Mouse (Mus musculus) myocyte (in vitro differentiated cells): ENCODE measurements around the gene Dlgap5. TPM values are rescaled to one million over a fixed set of nuclear protein-coding genes. Genes with fewer than 3 reads are reported as not detected.
A peak's percentile ranks its signal among the peaks of the same experiment; 100 is the strongest.

Source experiments
- H3K27me3 ChIP-seq: one replicate; pipeline ENCODE4 v1.6.1; 2011; ENCODE audit not compliant: control insufficient read depth, insufficient read depth, insufficient read length
- H3K36me3 ChIP-seq: one replicate; pipeline ENCODE4 v1.6.1; 2011; ENCODE audit not compliant: control insufficient read depth, insufficient read depth
- H3K4me2 ChIP-seq: one replicate; pipeline ENCODE4 v1.6.1; 2011; ENCODE audit warnings: low read depth, control low read depth
- H3K4me3 ChIP-seq: one replicate; pipeline ENCODE4 v1.5.1; 2011; ENCODE audit warnings: mild to moderate bottlenecking, control low read depth, moderate library complexity
- H3K79me2 ChIP-seq: one replicate; pipeline ENCODE4 v1.6.1; 2011; ENCODE audit not compliant: control insufficient read depth, insufficient read depth
- H3ac ChIP-seq: one replicate; pipeline ENCODE4 v1.6.1; 2011; ENCODE audit not compliant: control insufficient read depth, insufficient read length
- CEBPB ChIP-seq: IDR thresholded peaks from 2 replicates; pipeline ENCODE4 v1.6.1; 2011; ENCODE audit warnings: mild to moderate bottlenecking, moderate library complexity; ENCODE audit not compliant: poor library complexity, insufficient read depth, severe bottlenecking
- E2F4 ChIP-seq: IDR thresholded peaks from one replicate; pipeline ENCODE4 v1.6.1; 2011; ENCODE audit warnings: mild to moderate bottlenecking, control low read depth, moderate library complexity; ENCODE audit not compliant: insufficient read depth
- MAX ChIP-seq: IDR thresholded peaks from one replicate; pipeline ENCODE4 v1.6.1; 2011; ENCODE audit warnings: low read depth, mild to moderate bottlenecking, control low read depth
- MYOD1 ChIP-seq, 3 experiments: IDR thresholded peaks; one replicate each; pipeline ENCODE4 v1.6.1; 2011; ENCODE audit warnings: control low read depth in 2 of 3, low read depth in 2 of 3, mild to moderate bottlenecking in 2 of 3, moderate library complexity in 1 of 3; ENCODE audit not compliant: insufficient read length in 2 of 3, control insufficient read depth in 1 of 3
- MYOG ChIP-seq, 3 experiments: IDR thresholded peaks; one replicate each; pipeline ENCODE4 v1.6.1; 2011; ENCODE audit warnings: control low read depth in 2 of 3, low read depth in 2 of 3, mild to moderate bottlenecking in 2 of 3; ENCODE audit not compliant: insufficient read length in 2 of 3, control insufficient read depth in 1 of 3, insufficient read depth in 1 of 3
- POLR2A ChIP-seq: IDR thresholded peaks from one replicate; pipeline ENCODE4 v1.6.1; 2011; ENCODE audit warnings: low read depth, mild to moderate bottlenecking, control low read depth, moderate library complexity; ENCODE audit not compliant: insufficient read length
- POLR2AphosphoS2 ChIP-seq: IDR thresholded peaks from one replicate; pipeline ENCODE4 v1.6.1; 2011; ENCODE audit warnings: low read depth, control low read depth; ENCODE audit not compliant: insufficient read length
- REST ChIP-seq: IDR thresholded peaks from one replicate; pipeline ENCODE4 v1.6.1; 2011; ENCODE audit warnings: mild to moderate bottlenecking, control low read depth, moderate library complexity; ENCODE audit not compliant: insufficient read depth, insufficient read length
- SRF ChIP-seq: IDR thresholded peaks from one replicate; pipeline ENCODE4 v1.6.1; 2011; ENCODE audit warnings: low read depth; ENCODE audit not compliant: control insufficient read depth, insufficient read length
- TCF12 ChIP-seq: IDR thresholded peaks from one replicate; pipeline ENCODE4 v1.6.1; 2011; ENCODE audit warnings: mild to moderate bottlenecking, control low read depth; ENCODE audit not compliant: poor library complexity, insufficient read depth, severe bottlenecking
- TCF3 ChIP-seq: IDR thresholded peaks from one replicate; pipeline ENCODE4 v1.6.1; 2011; ENCODE audit warnings: low read depth, control low read depth; ENCODE audit not compliant: insufficient read length
- USF1 ChIP-seq: IDR thresholded peaks from one replicate; pipeline ENCODE4 v1.6.1; 2011; ENCODE audit warnings: low read depth, mild to moderate bottlenecking, control low read depth, moderate library complexity
- polyA plus RNA-seq: library from polyadenylated mRNA; unstranded; fragments of >200 nt; fragmentation: generic; extraction: Trizol; gene quantifications from one replicate; pipeline ENCODE4 v1.2.1, GENCODE M21; 2012; ENCODE audit warnings: missing spikeins

Gene Dlgap5
- polyA plus RNA-seq, 1 experiment: 16.3 TPM

- no peaks in the 10 kb centered on the region for H3K27me3 ChIP-seq
- peaks cover 21% of the 10 kb centered on the region for H3K79me2 ChIP-seq
- no peak overlapping the region for H3K4me2 ChIP-seq
- no peak overlapping the region for H3K4me3 ChIP-seq
- TF ChIP-seq SRF (no peak), POLR2AphosphoS2 (peak; percentile 41)
- H3K36me3 ChIP-seq: peaks cover 59% of the 10 kb centered on the region
- H3ac ChIP-seq: no peak overlapping the region
Observed at GRCm38 (mm10) chr14:47383911-47384310, 34.3 kb downstream of the Dlgap5 start.

- Histone ChIP-seq H3ac (no peak overlapping the region), H3K4me2 (no peak overlapping the region), H3K4me3 (no peak overlapping the region), H3K36me3 (peaks cover 30% of the 10 kb centered on the region), H3K27me3 (no peaks in the 10 kb centered on the region), H3K79me2 (peaks cover 67% of the 10 kb centered on the region)
- TF ChIP-seq MYOD1 (IDR thresholded peaks at IDR 0.05; ENCODE audit: control insufficient read depth in 1 of 3, insufficient read length in 2 of 3, low read depth in 2 of 3) (no peak), TCF3 (no peak), TCF12 (no peak), USF1 (no peak), POLR2AphosphoS2 (no peak), POLR2A (no peak), CEBPB (no peak), SRF (no peak), MAX (no peak), MYOG (IDR thresholded peaks at IDR 0.05; ENCODE audit: control insufficient read depth in 1 of 3, insufficient read depth in 1 of 3, insufficient read length in 2 of 3, low read depth in 2 of 3) (no peak), E2F4 (no peak), REST (no peak)
Observed at GRCm38 (mm10) chr14:47378336-47378735, 39.9 kb downstream of the Dlgap5 start.

GRCm38 (mm10) chr14:47376526-47376925, 41.7 kb downstream of the Dlgap5 start:
- H3K4me3 ChIP-seq: peak overlapping the region; percentile 62
- H3K4me2 ChIP-seq: peak overlapping the region; percentile 85
- H3K36me3 ChIP-seq: peaks cover 17% of the 10 kb centered on the region
- TF ChIP-seq MYOG (IDR thresholded peaks at IDR 0.05; ENCODE audit: control insufficient read depth in 1 of 3, insufficient read depth in 1 of 3, insufficient read length in 2 of 3, low read depth in 2 of 3): no peak
- TF ChIP-seq E2F4: no peak
- TF ChIP-seq TCF12: no peak
- TF ChIP-seq POLR2AphosphoS2: no peak
- no peak for TF ChIP-seq REST
- no peak for TF ChIP-seq MYOD1 (IDR thresholded peaks at IDR 0.05; ENCODE audit: control insufficient read depth in 1 of 3, insufficient read length in 2 of 3, low read depth in 2 of 3)
- TF ChIP-seq MAX: no peak
- no peak for TF ChIP-seq TCF3
- no peak overlapping the region for H3ac ChIP-seq
- no peaks in the 10 kb centered on the region for H3K27me3 ChIP-seq
- H3K79me2 ChIP-seq: peaks cover 62% of the 10 kb centered on the region

- Histone ChIP-seq H3K36me3 (no peaks in the 10 kb centered on the region), H3K79me2 (peaks cover 46% of the 10 kb centered on the region), H3ac (peak overlapping the region; percentile 5), H3K4me2 (peak overlapping the region; percentile 85), H3K4me3 (peak overlapping the region; percentile 62), H3K27me3 (no peaks in the 10 kb centered on the region)
- no peak for TF ChIP-seq USF1
- peak; percentile 89 for TF ChIP-seq POLR2AphosphoS2
- TF ChIP-seq POLR2A: peak; percentile 83
- TF ChIP-seq TCF12: no peak
- peak in 1 of 3 experiments; percentile 66 for TF ChIP-seq MYOD1 (IDR thresholded peaks at IDR 0.05; ENCODE audit: control insufficient read depth in 1 of 3, insufficient read length in 2 of 3, low read depth in 2 of 3)
- TF ChIP-seq TCF3: no peak
- TF ChIP-seq CEBPB: peak; percentile 99
- TF ChIP-seq REST: no peak
- peak in 1 of 3 experiments; percentile 75 for TF ChIP-seq MYOG (IDR thresholded peaks at IDR 0.05; ENCODE audit: control insufficient read depth in 1 of 3, insufficient read depth in 1 of 3, insufficient read length in 2 of 3, low read depth in 2 of 3)
- TF ChIP-seq SRF: no peak
- no peak for TF ChIP-seq MAX
Observed at GRCm38 (mm10) chr14:47373728-47374678, 44.2 kb downstream of the Dlgap5 start.
